Mouse (Mus musculus): ENCODE measurements around the gene Errfi1.

- TF ChIP-seq CTCF (IDR thresholded peaks at IDR 0.05; ENCODE audit: insufficient read depth, low read depth, low read length), result no peak
- TF ChIP-seq POLR2A (IDR thresholded peaks at IDR 0.05; ENCODE audit: insufficient read depth, low read depth, low read length), result no peak
These were observed 25.9 kb downstream of the Errfi1 start for GRCm38 (mm10) chr4:150879631-150880030.
